Mouse (Mus musculus) hindlimb bud, embryonic 11.5 days (tissue): ENCODE measurements around the gene Olfr560.

Experiments
- DNase-seq: peaks from one replicate; pipeline ENCODE4 v3.0.0-alpha.2; 2012; ENCODE audit warnings: low read depth, low spot score; ENCODE audit errors: extremely low spot score

The Olfr560 gene

GRCm38 (mm10) chr7:102759266-102759665 is at the start of gene Olfr560, which contains the start of gene Olfr78:
Olfr560 (minus strand) TSS chr7:102759366.
Olfr78 (minus strand) TSS chr7:102759471.
- DNase-seq, result no peak

DNA sequence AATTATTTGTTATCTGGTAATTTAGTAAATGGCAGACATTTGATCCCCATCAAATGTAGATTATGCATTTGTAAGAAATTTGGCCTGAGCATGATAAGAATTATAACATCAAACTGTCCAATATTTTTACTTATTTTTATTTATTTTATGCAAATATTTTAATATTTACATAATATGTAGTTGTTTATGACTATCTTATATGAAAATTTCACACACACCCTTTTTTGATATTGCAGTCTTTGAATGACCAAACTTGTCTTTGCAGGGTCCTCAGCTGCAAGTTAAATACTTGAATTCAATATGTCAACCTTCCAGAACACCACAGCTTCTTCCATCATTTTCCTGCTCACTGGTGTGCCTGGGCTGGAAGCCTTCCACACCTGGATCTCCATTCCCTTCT is 44.0 kb upstream of the Olfr560 start, which contains the start of gene Olfr564:
Gene Olfr564 (plus strand): TSS at position 301 of the 400 bp plus-strand sequence.
- DNase-seq, result no peak

DNA sequence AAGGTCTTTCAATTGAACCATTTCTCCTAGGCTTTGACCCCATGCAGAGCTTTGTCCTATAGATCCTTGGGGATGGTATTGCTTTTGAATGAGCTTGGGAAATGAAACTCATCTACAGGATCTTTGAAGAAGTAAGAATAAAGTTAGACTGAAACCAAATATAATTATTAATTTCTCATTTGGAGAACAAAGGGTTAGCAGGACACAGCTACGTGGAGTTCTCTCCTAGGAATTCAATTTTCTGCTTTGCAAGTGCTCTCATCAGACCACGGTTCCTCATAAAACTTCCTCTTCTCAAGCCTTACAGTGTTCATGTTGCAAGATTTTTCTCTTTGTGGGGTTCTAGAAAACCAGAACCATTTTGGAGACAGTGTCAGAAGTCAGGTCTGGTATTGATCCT is 11.8 kb upstream of the Olfr560 start, which contains the start of gene Olfr561:
Gene Olfr561 (plus strand): TSS at position 301 of the 400 bp plus-strand sequence.
- DNase-seq, result no peak

- no peak for DNase-seq
These were observed 7.1 kb downstream of the Olfr560 start for GRCm38 (mm10) chr7:102752086-102752485.

GRCm38 (mm10) chr7:102737705-102738104 is 21.5 kb downstream of the Olfr560 start:
- no peak for DNase-seq

DNA sequence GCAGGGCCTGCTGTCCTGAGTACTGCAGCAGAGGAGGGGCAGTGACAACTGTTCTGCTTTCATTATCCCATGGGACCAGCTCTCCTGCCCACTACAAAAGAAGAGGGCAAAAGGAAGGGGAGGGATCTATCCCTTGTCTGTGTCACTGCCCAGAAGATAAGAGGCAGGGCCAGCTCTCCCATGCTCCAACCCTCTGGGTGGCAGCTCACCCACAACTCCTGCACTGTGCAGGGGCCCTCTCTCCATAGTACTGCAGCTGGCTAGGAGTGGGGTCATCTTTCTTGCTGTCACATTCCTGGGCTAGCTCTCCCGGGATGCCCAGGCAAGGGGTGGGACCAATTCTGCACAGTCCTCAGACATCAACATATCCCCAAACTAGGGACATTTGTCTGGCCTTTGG is 25.4 kb downstream of the Olfr560 start:
- DNase-seq, result no peak

- DNase-seq, result no peak
These were observed 31.8 kb downstream of the Olfr560 start, which contains the start of gene Olfr559 for GRCm38 (mm10) chr7:102727391-102727790. Olfr559 (minus strand) TSS chr7:102727491.

- no peak for DNase-seq
These were observed 40.2 kb downstream of the Olfr560 start, which contains the start of gene Olfr33 for GRCm38 (mm10) chr7:102718970-102719369. Olfr33 (minus strand) TSS chr7:102719070.

GRCm38 (mm10) chr7:102701915-102702314 is 57.3 kb downstream of the Olfr560 start, which contains the start of gene Olfr558:
Olfr558 (plus strand) TSS chr7:102702215.
- no peak for DNase-seq
